Mouse (Mus musculus) embryonic facial prominence, embryonic 10.5 days (tissue): ENCODE results near the gene Unc119b. TPM values are rescaled to one million over a fixed set of nuclear protein-coding genes. Genes with fewer than 3 reads are reported as not detected.
"Not testable (repeated sequence)": the region's sequence is repeated elsewhere in the genome, so short reads cannot be mapped to it uniquely, and the experiment has no call there.

ENCODE experiments used
- DNase-seq: peaks from one replicate; pipeline ENCODE4 v3.0.0-alpha.2; 2017; ENCODE audit warnings: low spot score
- H3K27ac ChIP-seq: fragments of 300-500 bp; sonication (generic); replicated peaks from 2 replicates; pipeline ENCODE4 v1.5.1; 2016; ENCODE audit warnings: mild to moderate bottlenecking
- H3K27me3 ChIP-seq: fragments of 300-500 bp; sonication (generic); replicated peaks from 2 replicates; pipeline ENCODE4 v1.6.1; 2016; ENCODE audit warnings: low read depth, mild to moderate bottlenecking; ENCODE audit not compliant: poor library complexity, severe bottlenecking
- H3K36me3 ChIP-seq: fragments of 300-500 bp; sonication (generic); replicated peaks from 2 replicates; pipeline ENCODE4 v1.6.1; 2016; ENCODE audit warnings: mild to moderate bottlenecking, moderate library complexity
- H3K4me1 ChIP-seq: fragments of 300-500 bp; sonication (generic); 2 replicates; pipeline ENCODE4 v1.6.1; 2016
- H3K4me3 ChIP-seq: fragments of 300-500 bp; sonication (generic); 2 replicates; pipeline ENCODE4 v1.5.1; 2016; ENCODE audit warnings: mild to moderate bottlenecking, moderate library complexity
- H3K9me3 ChIP-seq: fragments of 300-500 bp; sonication (generic); 2 replicates; pipeline ENCODE4 v1.6.1; 2016; ENCODE audit warnings: mild to moderate bottlenecking
- WGBS: fragments of 180-500 bp; shearing (Covaris S2); methylation state at CpG from one replicate; pipeline ENCODE4 v1.1.7; 2016; 5-methylcytosine and 5-hydroxymethylcytosine counted together
- polyA plus RNA-seq: library from polyadenylated mRNA; unstranded; fragments of >200 nt; fragmentation: Nextera tagmentation; extraction: Ambion mirVana; gene quantifications from 2 replicates; pipeline ENCODE4 v1.2.1, GENCODE M21; 2016

Gene Unc119b
- polyA plus RNA-seq, 1 experiment from 2014 or later, result 63.5 TPM

- H3K4me1 ChIP-seq, result peaks cover 12% of the 10 kb centered on the region
- no peaks in the 10 kb centered on the region for H3K27me3 ChIP-seq
- H3K9me3 ChIP-seq, result no peaks in the 10 kb centered on the region
- 0 out of 2 replicates have a peak overlapping the region, but pooled peaks have one; percentile 26 for H3K4me3 ChIP-seq
- DNase-seq, result peak; percentile 84
- no peak overlapping the region; the same call in 1 of the 2 replicates for H3K27ac ChIP-seq
- 36% methylated on average over 24 of the region's 24 CpGs for WGBS
- peaks cover 87% of the 10 kb centered on the region for H3K36me3 ChIP-seq
These were observed 9.4 kb downstream of the Unc119b start for GRCm38 (mm10) chr5:115125211-115125871.

DNA sequence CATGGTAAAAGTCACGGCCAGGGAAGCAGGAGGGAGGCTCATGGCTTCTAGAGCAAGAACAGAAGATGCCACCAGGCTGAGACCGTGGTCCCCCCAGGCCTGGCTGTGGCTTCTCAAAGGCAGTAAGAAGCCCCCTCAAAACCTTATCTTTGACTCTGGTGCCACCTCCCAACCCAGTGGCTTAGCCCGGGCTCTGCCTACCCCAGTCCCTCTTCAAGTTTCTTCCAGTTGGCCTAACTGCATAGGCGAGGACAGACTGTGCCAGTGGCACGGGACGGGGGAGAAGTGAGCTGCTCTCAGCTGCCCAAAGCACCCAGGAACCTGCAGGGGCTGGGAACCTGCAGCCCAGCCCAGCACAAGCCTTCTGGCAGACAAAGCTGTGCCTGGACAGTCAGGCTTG, 10.1 kb downstream of the Unc119b start:
- Histone ChIP-seq H3K27ac (no peak overlapping the region; the same call in 1 of the 2 replicates), H3K4me1 (peaks cover 12% of the 10 kb centered on the region), H3K9me3 (no peaks in the 10 kb centered on the region), H3K4me3 (no peak overlapping the region; the same call in 1 of the 2 replicates), H3K36me3 (peaks cover 80% of the 10 kb centered on the region), H3K27me3 (no peaks in the 10 kb centered on the region)
- 92% methylated on average over 6 of the region's 6 CpGs for WGBS
- DNase-seq, result no peak

GRCm38 (mm10) chr5:115120978-115121377, 13.8 kb downstream of the Unc119b start:
- Histone ChIP-seq H3K9me3 (0 out of 2 replicates have a peak, but pooled peaks cover 4% of the 10 kb centered on the region), H3K27me3 (no peaks in the 10 kb centered on the region), H3K4me3 (no peak overlapping the region), H3K36me3 (peaks cover 62% of the 10 kb centered on the region), H3K27ac (no peak overlapping the region), H3K4me1 (peaks cover 25% of the 10 kb centered on the region)
- no peak for DNase-seq
- WGBS, result 75% methylated on average over 5 of the region's 5 CpGs

- peak; percentile 91 for DNase-seq
- no peaks in the 10 kb centered on the region for H3K27me3 ChIP-seq
- WGBS, result under 1% methylated on average over 39 of the region's 39 CpGs
- H3K27ac ChIP-seq, result peak within 1 kb of the TSS; percentile 96
- H3K36me3 ChIP-seq, result peaks cover 61% of the 10 kb centered on the region
- peaks cover 14% of the 10 kb centered on the region for H3K4me1 ChIP-seq
- H3K4me3 ChIP-seq, result peak within 1 kb of the TSS; percentile 89
- H3K9me3 ChIP-seq, result 0 out of 2 replicates have a peak, but pooled peaks cover 4% of the 10 kb centered on the region
These were observed 15.7 kb downstream of the Unc119b start, which contains the start of gene Acads for GRCm38 (mm10) chr5:115118961-115119570. Gene Acads (minus strand): TSS chr5:115119346.

GRCm38 (mm10) chr5:115117467-115117866, 17.3 kb downstream of the Unc119b start:
- Histone ChIP-seq H3K36me3 (peaks cover 55% of the 10 kb centered on the region), H3K4me1 (peaks cover 14% of the 10 kb centered on the region), H3K4me3 (no peak overlapping the region; the same call in 1 of the 2 replicates), H3K27ac (no peak overlapping the region), H3K9me3 (0 out of 2 replicates have a peak, but pooled peaks cover 4% of the 10 kb centered on the region), H3K27me3 (no peaks in the 10 kb centered on the region)
- 96% methylated on average over 13 of the region's 13 CpGs for WGBS
- DNase-seq, result no peak

DNA sequence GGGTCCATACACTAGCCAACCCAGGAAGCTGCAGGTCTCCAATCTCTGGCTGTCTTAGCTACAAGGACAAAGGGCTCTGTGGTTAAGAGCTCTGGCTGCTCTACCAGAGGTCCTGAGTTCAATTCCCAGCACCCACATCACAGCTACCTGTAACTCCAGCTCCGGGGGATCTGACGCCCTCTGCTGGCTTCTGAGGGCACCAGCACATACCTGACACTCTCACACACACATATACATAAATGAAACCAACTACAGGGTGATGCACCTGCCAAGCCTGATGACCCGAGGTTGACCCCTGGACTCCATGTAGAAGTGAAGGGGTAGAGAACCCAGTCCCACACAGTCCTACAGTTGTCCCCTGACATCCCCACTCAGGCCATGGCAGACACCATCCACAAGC, 18.3 kb downstream of the Unc119b start:
- no peaks in the 10 kb centered on the region for H3K27me3 ChIP-seq
- WGBS, result 88% methylated on average over 3 of the region's 3 CpGs
- H3K27ac ChIP-seq, result no peak overlapping the region
- H3K9me3 ChIP-seq, result 0 out of 2 replicates have a peak, but pooled peaks cover 4% of the 10 kb centered on the region
- DNase-seq, result no peak
- H3K4me3 ChIP-seq, result no peak overlapping the region
- peaks cover 57% of the 10 kb centered on the region for H3K36me3 ChIP-seq
- H3K4me1 ChIP-seq, result peaks cover 14% of the 10 kb centered on the region

GRCm38 (mm10) chr5:115114501-115114900, 20.3 kb downstream of the Unc119b start:
- H3K4me1 ChIP-seq, result peaks cover 30% of the 10 kb centered on the region
- H3K27ac ChIP-seq, result no peak overlapping the region
- no peak overlapping the region for H3K4me3 ChIP-seq
- no peak for DNase-seq
- H3K27me3 ChIP-seq, result no peaks in the 10 kb centered on the region
- 94% methylated on average over 8 of the region's 8 CpGs for WGBS
- H3K36me3 ChIP-seq, result peaks cover 77% of the 10 kb centered on the region
- H3K9me3 ChIP-seq, result 0 out of 2 replicates have a peak, but pooled peaks cover 4% of the 10 kb centered on the region

- DNase-seq, result no peak
These were observed 21.5 kb downstream of the Unc119b start for GRCm38 (mm10) chr5:115113244-115113643.

DNA sequence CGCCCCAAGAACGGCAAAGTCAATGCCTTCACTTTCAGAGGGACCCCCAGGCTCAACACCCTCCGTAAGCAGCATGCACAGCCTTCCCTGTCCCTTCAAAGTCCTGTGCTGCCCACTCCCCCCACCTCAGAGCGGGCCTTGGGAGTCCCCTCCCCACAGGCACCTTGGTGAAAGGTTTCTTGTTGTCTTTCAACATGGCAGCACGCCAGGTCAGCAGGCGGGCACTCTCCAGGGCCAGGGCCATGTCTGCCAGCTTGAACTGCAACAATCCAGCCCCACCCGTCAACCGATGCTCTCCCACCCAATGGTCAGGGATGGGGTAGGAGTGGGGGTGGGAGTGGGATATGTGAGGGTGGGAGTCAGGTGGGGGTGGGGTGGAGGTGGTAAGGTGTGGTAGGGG, 23.6 kb downstream of the Unc119b start:
- DNase-seq, result no peak
- H3K27ac ChIP-seq, result 0 out of 2 replicates have a peak overlapping the region, but pooled peaks have one; percentile 14
- 91% methylated on average over 8 of the region's 8 CpGs for whole genome bisulfite sequencing
- no peaks in the 10 kb centered on the region for H3K27me3 ChIP-seq
- H3K4me1 ChIP-seq, result peaks cover 17% of the 10 kb centered on the region
- H3K4me3 ChIP-seq, result no peak overlapping the region
- H3K9me3 ChIP-seq, result no peaks in the 10 kb centered on the region
- H3K36me3 ChIP-seq, result peaks cover 77% of the 10 kb centered on the region

More at GRCm38 (mm10) chr5:115113244-115113643, 21.5 kb downstream of the Unc119b start:
- 94% methylated on average over 12 of the region's 12 CpGs for WGBS
- Histone ChIP-seq H3K36me3 (peaks cover 80% of the 10 kb centered on the region), H3K4me3 (no peak overlapping the region), H3K27me3 (no peaks in the 10 kb centered on the region), H3K4me1 (peaks cover 17% of the 10 kb centered on the region), H3K9me3 (0 out of 2 replicates have a peak, but pooled peaks cover 4% of the 10 kb centered on the region), H3K27ac (no peak overlapping the region)

- H3K27me3 ChIP-seq, H3K4me1 ChIP-seq, H3K9me3 ChIP-seq, H3K4me3 ChIP-seq, H3K27ac ChIP-seq, DNase-seq: not testable (repeated sequence)
- WGBS, result 97% methylated on average over 23 of the region's 23 CpGs
- H3K36me3 ChIP-seq, result peaks cover 74% of the 10 kb centered on the region
These were observed 31.5 kb downstream of the Unc119b start for GRCm38 (mm10) chr5:115103253-115103652.

DNA sequence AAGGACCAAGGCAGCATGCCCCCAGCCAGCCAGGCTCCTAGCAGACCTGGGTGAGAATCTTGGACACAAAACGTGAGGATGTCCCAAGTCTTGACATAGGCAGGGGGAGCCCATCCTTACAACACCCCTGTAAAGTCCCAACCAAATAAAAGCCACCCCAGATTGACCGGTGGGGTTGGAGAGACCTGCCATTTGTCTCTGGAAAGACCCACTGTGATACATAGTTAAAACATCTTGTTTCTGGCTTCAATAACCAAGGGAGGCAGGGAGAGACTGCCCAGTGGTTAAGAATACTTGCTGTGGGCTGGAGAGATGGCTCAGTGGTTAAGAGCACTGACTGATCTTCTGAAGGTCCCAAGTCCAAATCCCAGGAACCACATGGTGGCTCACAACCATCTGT, 32.5 kb downstream of the Unc119b start:
- 86% methylated on average over 2 of the region's 2 CpGs for WGBS
- no peaks in the 10 kb centered on the region for H3K4me1 ChIP-seq
- no peak for DNase-seq
- no peaks in the 10 kb centered on the region for H3K27me3 ChIP-seq
- H3K36me3 ChIP-seq, result peaks cover 74% of the 10 kb centered on the region
- no peak overlapping the region for H3K4me3 ChIP-seq
- H3K27ac ChIP-seq, result no peak overlapping the region
- no peaks in the 10 kb centered on the region for H3K9me3 ChIP-seq

GRCm38 (mm10) chr5:115100473-115100872, 34.3 kb downstream of the Unc119b start:
- no peaks in the 10 kb centered on the region for H3K9me3 ChIP-seq
- no peak overlapping the region for H3K27ac ChIP-seq
- no peaks in the 10 kb centered on the region for H3K4me1 ChIP-seq
- H3K36me3 ChIP-seq, result peaks cover 86% of the 10 kb centered on the region
- H3K4me3 ChIP-seq, result no peak overlapping the region
- no peak for DNase-seq
- H3K27me3 ChIP-seq, result no peaks in the 10 kb centered on the region
- 81% methylated on average over 6 of the region's 6 CpGs for WGBS

DNA sequence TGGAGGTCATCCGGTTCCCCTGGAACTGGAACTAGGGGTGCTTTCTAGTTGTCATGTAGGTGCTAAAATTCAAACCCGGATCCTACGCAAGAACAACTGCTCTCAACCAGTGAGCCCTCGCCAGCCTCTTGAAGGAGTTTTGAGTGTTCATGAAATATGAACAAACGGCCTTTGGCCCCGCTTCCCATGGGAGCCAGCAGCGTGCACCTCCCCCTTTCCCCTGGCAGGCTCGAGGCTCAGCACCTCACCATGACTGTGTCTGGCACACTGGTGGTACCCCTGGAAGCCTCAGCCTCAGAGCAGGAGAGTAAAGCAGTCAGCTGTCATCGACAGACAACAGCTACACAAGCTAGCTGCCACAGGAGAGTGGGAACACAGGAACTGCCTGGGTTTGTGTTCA, 34.8 kb downstream of the Unc119b start:
- Histone ChIP-seq H3K9me3 (no peaks in the 10 kb centered on the region), H3K27me3 (no peaks in the 10 kb centered on the region), H3K27ac (no peak overlapping the region), H3K36me3 (peaks cover 88% of the 10 kb centered on the region), H3K4me3 (no peak overlapping the region), H3K4me1 (no peaks in the 10 kb centered on the region)
- 90% methylated on average over 9 of the region's 9 CpGs for WGBS
- DNase-seq, result no peak
